Mouse (Mus musculus): ENCODE data around the gene Cask.

DNA sequence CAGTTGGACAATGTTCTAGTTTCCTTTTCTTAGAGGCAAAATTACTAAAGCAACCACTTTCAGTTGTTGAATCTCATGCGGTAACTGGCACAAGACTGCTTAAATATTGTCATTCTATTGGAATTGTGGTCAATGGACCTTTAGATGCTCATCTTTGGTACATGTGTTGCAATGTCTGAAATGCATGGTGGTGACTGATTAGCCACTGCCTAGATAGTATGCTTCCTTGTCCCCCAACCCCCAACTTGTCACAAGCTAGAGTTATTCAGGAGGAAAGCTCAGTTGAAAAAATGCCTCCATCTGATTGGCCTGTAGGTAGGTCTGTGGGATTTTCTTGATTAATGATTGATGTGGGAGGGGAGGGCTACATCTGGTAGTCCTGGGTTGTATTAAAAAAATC lies 233.9 kb downstream of the Cask start:
- TF ChIP-seq CTCF (IDR thresholded peaks at IDR 0.05; ENCODE audit: extremely low read depth, insufficient read depth, insufficient read length, insufficient replicate concordance) (no peak), POLR2A (IDR thresholded peaks at IDR 0.05; ENCODE audit: low read depth, low read length) (no peak)

Measured in spleen, adult 2 months (tissue).